Mouse (Mus musculus) intestine, embryonic 14.5 days (tissue): Measurements from ENCODE around the gene Pacsin2. TPM values are rescaled to one million over a fixed set of nuclear protein-coding genes. Genes with fewer than 3 reads are reported as not detected.

Experiments used
- ATAC-seq: fragments of 200-750 bp; cut with Nextera tagmentation; replicated peaks from 2 replicates; pipeline ENCODE4 v1.8.0; 2017; ENCODE audit warnings: low read depth, moderate number of reproducible peaks, moderate TSS enrichment, moderate library complexity; ENCODE audit not compliant: low FRiP score, low TSS enrichment
- DNase-seq: peaks from one replicate; pipeline ENCODE4 v3.0.0-alpha.2; 2018; ENCODE audit warnings: low spot score
- H3K27ac ChIP-seq: fragments of 300-500 bp; sonication (generic); 2 replicates; pipeline ENCODE4 v1.5.1; 2014; ENCODE audit warnings: low read depth, mild to moderate bottlenecking, control low read depth
- H3K27me3 ChIP-seq: fragments of 300-500 bp; sonication (generic); replicated peaks from 2 replicates; pipeline ENCODE4 v1.6.1; 2014; ENCODE audit warnings: low read length, control low read depth; ENCODE audit not compliant: control insufficient read depth, insufficient read depth
- H3K36me3 ChIP-seq: fragments of 300-500 bp; sonication (generic); 2 replicates; pipeline ENCODE4 v1.6.1; 2014; ENCODE audit warnings: low read length, control low read depth; ENCODE audit not compliant: control insufficient read depth, insufficient read depth
- H3K4me1 ChIP-seq: fragments of 300-500 bp; sonication (generic); replicated peaks from 2 replicates; pipeline ENCODE4 v1.6.1; 2014; ENCODE audit warnings: low read length, control low read depth, mixed read lengths; ENCODE audit not compliant: control insufficient read depth, insufficient read depth
- H3K4me2 ChIP-seq: fragments of 300-500 bp; sonication (generic); 2 replicates; pipeline ENCODE4 v1.6.1; 2014; ENCODE audit warnings: low read length
- H3K4me3 ChIP-seq: fragments of 300-500 bp; sonication (generic); 2 replicates; pipeline ENCODE4 v1.5.1; 2014; ENCODE audit warnings: low read depth, low read length, control low read depth, mixed read lengths
- H3K9ac ChIP-seq: fragments of 300-500 bp; sonication (generic); 2 replicates; pipeline ENCODE4 v1.6.1; 2014; ENCODE audit warnings: mild to moderate bottlenecking, low read length
- H3K9me3 ChIP-seq: fragments of 300-500 bp; sonication (generic); 2 replicates; pipeline ENCODE4 v1.6.1; 2016; ENCODE audit warnings: low read length, control low read depth; ENCODE audit not compliant: control insufficient read depth
- WGBS: fragments of 180-500 bp; shearing (Covaris S2); extraction: QIAGEN DNeasy Blood & Tissue Kit; methylation state at CpG from one replicate; pipeline ENCODE4 v1.1.7; 2014; 5-methylcytosine and 5-hydroxymethylcytosine counted together
- polyA plus RNA-seq: library from polyadenylated mRNA; unstranded; fragments of >200 nt; fragmentation: Nextera tagmentation; extraction: Ambion mirVana; gene quantifications from 2 replicates; pipeline ENCODE4 v1.2.1, GENCODE M21; 2014

The Pacsin2 gene
- polyA plus RNA-seq, 1 experiment from 2014 or later: 63.9 TPM

DNA sequence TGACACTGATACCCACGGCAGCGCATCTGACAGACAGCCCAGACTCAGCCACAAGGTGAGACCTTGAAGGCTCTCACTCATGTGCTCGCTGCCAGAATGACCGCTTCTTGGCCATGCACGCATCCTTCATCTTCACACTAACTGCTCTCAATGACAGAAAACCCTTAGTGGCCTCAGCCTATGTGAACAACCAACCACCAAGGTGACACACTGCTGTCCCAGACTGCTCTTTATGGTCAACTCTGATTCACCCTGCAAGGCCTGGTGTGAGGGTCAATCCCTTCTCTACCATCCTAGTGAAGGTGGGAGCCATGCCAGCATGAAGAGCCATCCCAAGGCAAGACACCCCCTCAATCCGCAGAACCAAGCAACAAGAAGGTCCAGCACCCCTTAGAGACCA, 46.5 kb downstream of the Pacsin2 start:
- no peak overlapping the region for H3K4me2 ChIP-seq
- no peak for DNase-seq
- no peak overlapping the region for H3K9ac ChIP-seq
- WGBS: 89% methylated on average over 6 of the region's 6 CpGs
- H3K27me3 ChIP-seq: no peaks in the 10 kb centered on the region
- no peak for ATAC-seq
- H3K36me3 ChIP-seq: no peaks in the 10 kb centered on the region
- no peaks in the 10 kb centered on the region for H3K9me3 ChIP-seq
- H3K27ac ChIP-seq: no peak overlapping the region
- H3K4me3 ChIP-seq: no peak overlapping the region
- peaks cover 2% of the 10 kb centered on the region; the same call in 1 of the 2 replicates for H3K4me1 ChIP-seq

DNA sequence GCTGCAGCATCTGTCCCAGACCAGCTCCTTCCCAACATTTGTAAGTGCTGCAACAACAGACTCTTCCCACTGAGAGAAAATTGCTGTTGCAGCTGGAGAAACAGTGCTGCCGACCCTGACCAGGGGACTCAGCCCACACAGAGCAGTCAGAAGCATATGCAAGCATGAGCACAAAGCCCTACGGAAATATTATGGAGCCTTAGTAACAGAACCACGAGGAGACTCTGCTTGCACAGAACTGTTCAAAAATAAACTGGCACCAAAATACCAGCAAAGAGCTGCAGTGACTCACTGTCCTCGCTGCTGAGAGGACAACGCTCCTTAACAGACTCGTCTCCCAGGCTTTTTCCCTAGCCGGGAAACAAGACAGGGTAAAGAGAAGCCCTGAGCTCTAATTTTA, 47.0 kb downstream of the Pacsin2 start:
- Histone ChIP-seq H3K36me3 (no peaks in the 10 kb centered on the region), H3K4me3 (no peak overlapping the region), H3K4me1 (peaks cover 2% of the 10 kb centered on the region; the same call in 1 of the 2 replicates), H3K27ac (0 out of 2 replicates have a peak overlapping the region, but pooled peaks have one; percentile 9), H3K4me2 (no peak overlapping the region), H3K9me3 (no peaks in the 10 kb centered on the region), H3K27me3 (no peaks in the 10 kb centered on the region), H3K9ac (no peak overlapping the region)
- no peak for ATAC-seq
- DNase-seq: no peak
- 63% methylated on average over 7 of the region's 7 CpGs for WGBS

DNA sequence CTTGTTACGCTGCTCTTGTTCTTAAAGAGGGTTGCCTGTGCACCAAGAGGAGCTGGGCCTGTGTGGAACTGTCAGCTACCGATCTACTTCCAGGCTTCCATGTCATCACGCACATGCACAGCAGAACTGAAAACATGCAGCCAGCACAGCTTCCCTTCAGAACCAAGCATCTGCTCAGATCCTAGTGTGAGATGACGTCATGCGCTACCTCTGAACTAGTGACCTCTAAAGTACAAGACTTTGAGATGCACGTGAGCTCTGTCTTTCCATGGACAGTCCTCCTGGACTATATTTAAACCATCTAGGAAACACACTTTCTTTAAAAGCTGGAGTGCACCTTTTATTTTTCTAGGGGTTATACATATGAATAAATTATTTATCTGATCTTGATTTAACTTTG, 49.0 kb downstream of the Pacsin2 start:
- Histone ChIP-seq H3K36me3 (no peaks in the 10 kb centered on the region), H3K4me1 (peaks cover 5% of the 10 kb centered on the region), H3K4me2 (no peak overlapping the region), H3K27ac (no peak overlapping the region), H3K4me3 (no peak overlapping the region), H3K9me3 (no peaks in the 10 kb centered on the region), H3K9ac (no peak overlapping the region), H3K27me3 (no peaks in the 10 kb centered on the region)
- WGBS: 58% methylated on average over 6 of the region's 6 CpGs
- ATAC-seq (no peak), DNase-seq (no peak)

DNA sequence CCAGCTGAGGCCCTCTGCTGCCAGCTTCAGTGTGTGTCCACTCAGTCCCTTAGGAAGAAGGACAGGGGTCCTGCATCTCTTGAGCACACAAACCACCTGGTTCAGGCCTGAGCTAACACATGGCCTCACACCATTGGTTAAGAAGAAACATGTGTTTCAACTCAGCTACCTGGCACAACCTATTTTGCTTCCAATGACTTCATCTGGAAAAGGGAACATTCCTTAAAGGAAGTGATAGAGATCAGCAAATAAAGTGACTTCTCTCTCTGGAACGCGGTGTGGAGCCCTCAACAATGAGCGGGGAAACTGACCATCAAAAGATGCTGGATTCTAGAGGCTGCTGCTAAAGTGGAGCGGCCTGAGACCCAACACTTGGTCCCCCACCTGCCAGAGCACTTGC, 52.8 kb downstream of the Pacsin2 start:
- Histone ChIP-seq H3K4me1 (peaks cover 19% of the 10 kb centered on the region), H3K27ac (no peak overlapping the region), H3K27me3 (no peaks in the 10 kb centered on the region), H3K9me3 (no peaks in the 10 kb centered on the region), H3K9ac (no peak overlapping the region), H3K36me3 (no peaks in the 10 kb centered on the region), H3K4me2 (no peak overlapping the region), H3K4me3 (no peak overlapping the region)
- DNase-seq: no peak
- WGBS: 76% methylated on average over 4 of the region's 4 CpGs
- no peak for ATAC-seq

DNA sequence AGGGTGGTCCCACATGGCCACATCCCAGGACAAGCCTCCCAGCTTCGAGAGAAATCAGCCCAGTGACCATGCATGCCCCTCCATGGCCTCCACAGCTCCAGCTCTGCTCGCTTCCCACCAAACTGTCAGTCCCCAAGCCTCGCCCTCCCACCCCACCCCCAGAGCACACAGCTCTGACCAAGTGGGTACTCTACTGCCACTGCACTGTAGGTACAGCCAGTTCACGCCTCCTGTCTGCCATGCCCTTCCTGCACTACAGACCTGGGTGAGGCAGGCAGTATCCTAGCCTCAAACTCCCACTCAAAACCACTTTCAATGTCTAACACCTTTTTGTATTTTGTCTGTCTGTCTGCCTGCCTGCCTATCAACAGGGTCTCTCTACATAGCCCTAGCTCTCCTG, 53.7 kb downstream of the Pacsin2 start:
- ATAC-seq (no peak), DNase-seq (no peak)
- H3K27ac ChIP-seq: no peak overlapping the region
- no peaks in the 10 kb centered on the region for H3K9me3 ChIP-seq
- H3K9ac ChIP-seq: no peak overlapping the region
- peaks cover 19% of the 10 kb centered on the region for H3K4me1 ChIP-seq
- H3K27me3 ChIP-seq: no peaks in the 10 kb centered on the region
- H3K4me2 ChIP-seq: no peak overlapping the region
- no peak overlapping the region for H3K4me3 ChIP-seq
- H3K36me3 ChIP-seq: no peaks in the 10 kb centered on the region
- WGBS: 76% methylated on average over 4 of the region's 4 CpGs

DNA sequence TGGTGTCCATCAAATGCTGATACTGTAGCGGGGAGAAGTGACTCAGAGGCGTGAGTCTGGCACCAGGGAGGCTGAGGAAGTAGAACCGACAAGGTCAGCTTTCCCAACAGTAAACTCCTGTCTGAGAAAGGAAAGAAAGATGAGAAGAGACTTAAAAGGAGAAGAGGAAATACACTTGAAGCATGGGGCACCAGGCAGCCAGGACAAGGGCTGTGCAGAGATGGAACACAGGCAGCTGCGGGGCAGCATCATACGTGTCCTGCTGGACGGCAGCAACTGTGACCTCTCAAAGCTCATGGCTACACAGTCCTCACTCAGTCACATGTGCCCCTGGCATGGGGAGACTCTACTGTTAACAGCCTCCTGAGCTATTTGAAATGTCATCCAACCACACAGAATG, 54.1 kb downstream of the Pacsin2 start:
- DNase-seq: no peak
- Histone ChIP-seq H3K27ac (no peak overlapping the region), H3K4me3 (no peak overlapping the region), H3K4me2 (no peak overlapping the region), H3K4me1 (peaks cover 19% of the 10 kb centered on the region), H3K9me3 (no peaks in the 10 kb centered on the region), H3K27me3 (no peaks in the 10 kb centered on the region), H3K36me3 (no peaks in the 10 kb centered on the region), H3K9ac (no peak overlapping the region)
- 26% methylated on average over 6 of the region's 6 CpGs for WGBS
- no peak for ATAC-seq

DNA sequence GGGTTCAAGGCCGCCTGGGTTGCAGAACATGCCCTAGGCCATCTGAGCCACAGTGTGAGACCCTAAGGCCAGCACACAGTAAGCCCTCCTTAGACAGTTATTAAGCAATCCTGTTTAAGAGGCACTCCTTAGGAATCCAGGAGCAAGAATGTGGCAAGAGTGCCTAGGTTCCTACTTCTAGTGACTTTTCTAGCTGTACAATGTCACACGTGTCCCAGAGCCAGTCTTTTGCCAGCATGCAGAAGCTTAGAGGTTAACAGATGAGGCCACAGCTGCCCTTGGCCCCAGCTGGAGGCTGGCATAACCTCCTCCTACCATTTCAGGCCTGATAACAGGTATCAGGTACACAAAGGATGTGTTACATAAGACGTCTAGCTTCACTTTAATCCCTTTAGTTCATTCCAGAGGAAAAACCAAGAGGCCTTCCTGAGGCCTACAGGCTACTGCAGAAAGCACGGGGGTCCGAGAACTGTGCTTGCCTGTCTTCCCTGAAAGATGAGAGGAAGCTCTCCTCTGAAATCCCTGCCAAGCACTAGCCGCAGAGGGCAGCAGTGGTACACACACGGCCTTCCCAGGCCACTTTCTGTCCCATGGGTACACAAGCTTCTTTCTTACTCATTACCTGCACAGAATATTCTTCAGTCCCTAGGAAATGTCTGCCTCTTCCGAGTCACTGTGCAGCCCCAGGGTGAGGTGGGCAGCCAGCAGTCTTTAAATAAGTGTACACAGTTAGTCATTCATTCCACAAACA, 55.5 kb downstream of the Pacsin2 start:
- 64% methylated on average over 8 of the region's 8 CpGs for WGBS
- Histone ChIP-seq H3K36me3 (no peaks in the 10 kb centered on the region), H3K27me3 (no peaks in the 10 kb centered on the region), H3K4me3 (no peak overlapping the region), H3K4me2 (no peak overlapping the region), H3K9ac (no peak overlapping the region), H3K4me1 (peaks cover 19% of the 10 kb centered on the region), H3K9me3 (no peaks in the 10 kb centered on the region), H3K27ac (no peak overlapping the region)
- ATAC-seq (no peak), DNase-seq (no peak)

DNA sequence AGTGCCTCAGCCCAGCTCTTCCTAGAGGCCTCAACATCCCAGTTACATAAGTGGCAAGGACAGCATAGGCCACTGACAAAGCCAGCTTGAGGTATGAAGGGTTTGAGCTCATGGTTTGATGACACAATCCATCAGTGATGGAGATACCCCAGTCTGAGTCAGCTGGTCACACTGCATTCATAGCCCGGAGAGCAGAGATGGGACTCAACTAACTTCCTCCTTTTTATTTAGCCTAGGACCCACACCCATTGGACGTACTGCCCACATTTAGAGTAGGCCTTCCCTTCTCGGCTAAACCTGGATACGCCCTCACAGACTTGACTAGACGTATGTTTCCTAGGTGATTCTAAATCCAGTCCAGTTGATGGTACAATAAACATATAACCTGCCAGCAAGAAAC, 56.2 kb downstream of the Pacsin2 start:
- no peak overlapping the region for H3K4me2 ChIP-seq
- DNase-seq: no peak
- H3K27me3 ChIP-seq: no peaks in the 10 kb centered on the region
- 87% methylated on average over 5 of the region's 5 CpGs for WGBS
- no peak overlapping the region for H3K4me3 ChIP-seq
- H3K27ac ChIP-seq: no peak overlapping the region
- no peaks in the 10 kb centered on the region for H3K36me3 ChIP-seq
- no peaks in the 10 kb centered on the region for H3K9me3 ChIP-seq
- peaks cover 19% of the 10 kb centered on the region for H3K4me1 ChIP-seq
- no peak overlapping the region for H3K9ac ChIP-seq
- no peak for ATAC-seq

DNA sequence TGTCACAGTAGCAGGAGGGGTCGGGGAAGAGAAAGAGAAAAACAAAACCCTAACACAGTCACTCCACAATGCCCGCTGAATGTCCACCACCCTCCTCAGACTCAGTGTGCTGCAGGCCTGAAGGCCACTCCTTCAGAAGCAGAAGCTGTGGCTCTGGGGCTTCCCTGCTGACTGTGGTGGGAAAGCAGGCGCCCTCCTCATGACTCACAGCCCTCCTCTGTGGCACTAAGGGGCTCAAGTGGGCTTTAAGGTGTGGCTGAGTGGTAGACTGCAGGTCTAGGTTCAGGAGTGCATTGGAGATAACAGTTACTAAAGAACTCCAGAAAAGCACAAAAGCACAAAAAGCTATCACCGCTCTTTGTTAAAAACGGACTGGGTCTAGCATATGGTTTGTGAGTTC, 56.9 kb downstream of the Pacsin2 start:
- DNase-seq (no peak), ATAC-seq (no peak)
- H3K4me3 ChIP-seq: no peak overlapping the region
- WGBS: 84% methylated on average over 5 of the region's 5 CpGs
- no peaks in the 10 kb centered on the region for H3K9me3 ChIP-seq
- no peaks in the 10 kb centered on the region for H3K36me3 ChIP-seq
- H3K27ac ChIP-seq: no peak overlapping the region
- H3K4me1 ChIP-seq: peaks cover 19% of the 10 kb centered on the region
- H3K9ac ChIP-seq: no peak overlapping the region
- no peak overlapping the region for H3K4me2 ChIP-seq
- H3K27me3 ChIP-seq: no peaks in the 10 kb centered on the region
